17 mouse cellular contexts compared by ENCODE assay signal in genomic region chr9:7992651-7993050, GRCm38 (mm10). TPM values are rescaled to one million over a fixed set of nuclear protein-coding genes. Genes with fewer than 3 reads are reported as not detected.
A peak's percentile ranks its signal among the peaks of the same experiment; 100 is the strongest.
DNase-seq lines count a peak whose midpoint lies in the region; ATAC-seq and TF ChIP-seq lines count a peak whose summit lies in the region.
"Had no signal": no experiment of that assay in that cellular context is flagged by ENCODE, and none has a peak within 500 bp of the region (broad histone marks: within the 10 kb centered on the region; RNA-seq: fewer than 3 reads in every experiment).

No protein-coding gene starts in this region.

- H3K4me1 ChIP-seq in liver, adult 2 months (ENCODE audit: control insufficient read depth, insufficient read depth, low read length) = peaks cover 23% of the 10 kb centered on the region
- H3K4me1 ChIP-seq in liver, embryonic 12.5 days = no peaks in the 10 kb centered on the region; the same call in 1 of the 2 replicates
- H3K4me1 ChIP-seq: forebrain, embryonic 12.5 days; hindbrain, embryonic 10.5 days; liver, embryonic 13.5 days had no signal

- H3K9ac ChIP-seq in liver, adult 2 months (ENCODE audit: low read depth, low read length) = no peak overlapping the region
- no peak overlapping the region for H3K9ac ChIP-seq in liver, embryonic 12.5 days
- H3K9ac ChIP-seq: embryonic facial prominence, embryonic 15.5 days; forebrain, embryonic 12.5 days; liver, embryonic 13.5 days; neural tube, embryonic 13.5 days had no signal

- peaks cover 44% of the 10 kb centered on the region for H3K79me2 ChIP-seq in liver, adult 2 months (ENCODE audit: control insufficient read depth, insufficient read depth, low read length)

- no peak for ATAC-seq in liver, embryonic 12.5 days

- WGBS in liver, adult 2 months = 21% methylated on average over 3 of the region's 3 CpGs
- WGBS in liver, embryonic 12.5 days (ENCODE audit: insufficient replicate concordance) = 69% methylated on average over 3 of the region's 3 CpGs

- H3K36me3 ChIP-seq in liver, adult 2 months (ENCODE audit: control insufficient read depth, insufficient read depth, low read length) = peaks cover 8% of the 10 kb centered on the region
- H3K36me3 ChIP-seq in liver, embryonic 12.5 days = peaks cover 4% of the 10 kb centered on the region; the same call in 1 of the 2 replicates
- H3K36me3 ChIP-seq: liver, embryonic 13.5 days; neural tube, embryonic 13.5 days had no signal

- no peak for TF ChIP-seq CTCF in liver, adult 2 months (IDR thresholded peaks at IDR 0.05; ENCODE audit: low read depth, low read length)

- peak overlapping the region; percentile 53; the same call in 1 of the 2 replicates for H3K27ac ChIP-seq in liver, adult 2 months (replicated peaks; ENCODE audit: insufficient read depth, low read depth, low read length)
- H3K27ac ChIP-seq in liver, embryonic 12.5 days = no peak overlapping the region
- H3K27ac ChIP-seq: embryonic facial prominence, embryonic 15.5 days; forebrain, embryonic 12.5 days; hindbrain, embryonic 10.5 days; liver, embryonic 13.5 days; neural tube, embryonic 13.5 days had no signal

- no peaks in the 10 kb centered on the region for H3K27me3 ChIP-seq in liver, adult 2 months (ENCODE audit: control insufficient read depth, insufficient read depth, low read length)
- H3K27me3 ChIP-seq in liver, embryonic 12.5 days (replicated peaks) = peaks cover 3% of the 10 kb centered on the region; the same call in 1 of the 2 replicates
- H3K27me3 ChIP-seq: embryonic facial prominence, embryonic 15.5 days; forebrain, embryonic 12.5 days; liver, embryonic 13.5 days; neural tube, embryonic 13.5 days had no signal

- H3K4me3 ChIP-seq in liver, adult 2 months (ENCODE audit: insufficient read depth, low read depth, low read length) = no peak overlapping the region
- no peak overlapping the region for H3K4me3 ChIP-seq in liver, embryonic 12.5 days
- H3K4me3 ChIP-seq: embryonic facial prominence, embryonic 15.5 days; forebrain, embryonic 12.5 days; hindbrain, embryonic 10.5 days; liver, embryonic 13.5 days; neural tube, embryonic 13.5 days had no signal

- no peak for TF ChIP-seq POLR2A in liver, adult 2 months (IDR thresholded peaks at IDR 0.05; ENCODE audit: extremely low read depth, insufficient read depth, low read length)

- no peaks in the 10 kb centered on the region for H3K9me3 ChIP-seq in liver, embryonic 12.5 days (replicated peaks)
- H3K9me3 ChIP-seq: embryonic facial prominence, embryonic 15.5 days; forebrain, embryonic 12.5 days; hindbrain, embryonic 10.5 days; liver, embryonic 13.5 days; neural tube, embryonic 13.5 days had no signal

- peak; percentile 22 for DNase-seq in gastrocnemius, adult 18-20 months (ENCODE audit: low spot score)
- DNase-seq in gastrocnemius, postnatal 25 days = no peak
- peak; percentile 79 for DNase-seq in liver, adult 2 months (ENCODE audit: extremely low read depth, low read depth, low spot score)
- peak; percentile 22 to 55 for DNase-seq in adrenal gland, postnatal 36 days
- peak; percentile 40 for DNase-seq in heart, postnatal 4 days
- no peak for DNase-seq in layer of hippocampus, adult 18-20 months (ENCODE audit: low spot score in 2 of 2)
- no peak for DNase-seq in layer of hippocampus, adult 8-10 months (ENCODE audit: low spot score in 2 of 2)
- DNase-seq: B cell, adult 2 months; cerebellum, adult 2 months; liver, embryonic 13.5 days; thymus, postnatal 25 days had no signal

- H3K4me2 ChIP-seq in liver, embryonic 12.5 days = no peak overlapping the region
- H3K4me2 ChIP-seq: embryonic facial prominence, embryonic 15.5 days; forebrain, embryonic 12.5 days; liver, embryonic 13.5 days; neural tube, embryonic 13.5 days had no signal

RNA-seq across cellular contexts. Expression of gene Yap1, which starts 11.7 kb away (rescaled TPM):
- 10 to 100 TPM; 36.9 to 40.5 TPM for total RNA-seq in gastrocnemius, adult 18-20 months (2021)
- 10 to 100 TPM; 38.2 to 43.3 TPM for total RNA-seq in gastrocnemius, postnatal 25 days (2021)
- total RNA-seq in liver, adult 2 months (2014; rRNA removed) = 21.6 and 27.3 TPM in 2 replicates
- 27.9 and 32.0 TPM in 2 replicates for polyA plus RNA-seq in liver, adult 2 months (2012; rRNA removed)
- 8.3 and 8.7 TPM in 2 replicates for polyA plus RNA-seq in liver, embryonic 12.5 days (2016; fragmentation: Nextera tagmentation; extraction: Ambion mirVana)
- 10 to 100 TPM; 79.7 to 81.0 TPM for total RNA-seq in adrenal gland, postnatal 36 days (2021)
- total RNA-seq in heart, postnatal 4 days (2021) = 10 to 100 TPM; 64.7 to 69.2 TPM
- 10 to 100 TPM; 16.9 to 20.7 TPM for total RNA-seq in layer of hippocampus, adult 18-20 months (2021)
- 10 to 100 TPM; 18.3 to 22.7 (median 19.8) TPM for total RNA-seq in layer of hippocampus, adult 8-10 months (2022)
- total RNA-seq: megakaryocyte progenitor cell, adult 5-6 weeks had no signal

RNA-seq across cellular contexts. Expression of gene Cfap300, which starts 50.0 kb away (rescaled TPM):
- under 1 TPM; 0.50 to 0.64 TPM for total RNA-seq in gastrocnemius, adult 18-20 months (2021)
- total RNA-seq in gastrocnemius, postnatal 25 days (2021) = under 1 TPM; 0.40 to 0.51 TPM
- 0.34 and 0.74 TPM in 2 replicates for total RNA-seq in liver, adult 2 months (2014; rRNA removed)
- polyA plus RNA-seq in liver, adult 2 months (2012; rRNA removed) = 0.17 and 0.20 TPM in 2 replicates
- polyA plus RNA-seq in liver, embryonic 12.5 days (2016; fragmentation: Nextera tagmentation; extraction: Ambion mirVana) = 2.7 and 2.8 TPM in 2 replicates
- 1 to 10 TPM; 3.7 to 7.4 TPM for total RNA-seq in adrenal gland, postnatal 36 days (2021)
- 1 to 10 TPM; 1.2 to 1.5 TPM for total RNA-seq in heart, postnatal 4 days (2021)
- 10 to 100 TPM in 1 of 2 experiments, 1 to 10 TPM in 1; 9.8 to 11.6 TPM for total RNA-seq in layer of hippocampus, adult 18-20 months (2021)
- total RNA-seq in layer of hippocampus, adult 8-10 months (2022) = 10 to 100 TPM; 10.0 to 13.5 (median 13.0) TPM

Comparison
In these comparisons a context has a peak if more than half of its experiments do, and no peak if none do; other contexts are left out.
1. DNase-seq: peak in gastrocnemius, adult 18-20 months (single experiment), liver, adult 2 months (single experiment), adrenal gland, postnatal 36 days (2 of 2) and heart, postnatal 4 days (single experiment); none in gastrocnemius, postnatal 25 days (single experiment), layer of hippocampus, adult 18-20 months (0 of 2) and layer of hippocampus, adult 8-10 months (0 of 2).